Mouse (Mus musculus) urinary bladder, adult 18-20 months (tissue): ENCODE measurements around the gene Hhat.

Experiments
- DNase-seq, 2 experiments: peaks; one replicate each; pipeline ENCODE4 v3.0.0; 2022; ENCODE audit warnings: low spot score in 2 of 2, mixed read lengths in 2 of 2

Gene Hhat

GRCm38 (mm10) chr1:192785046-192785961 lies 14.3 kb upstream of the Hhat start:
- DNase-seq: no peak

GRCm38 (mm10) chr1:192784374-192784773 lies 13.4 kb upstream of the Hhat start:
- DNase-seq: peak in 1 of 2 experiments; percentile 33

- DNase-seq: no peak
Measured at GRCm38 (mm10) chr1:192781256-192781655, 10.2 kb upstream of the Hhat start.

GRCm38 (mm10) chr1:192778869-192779514 lies 8.0 kb upstream of the Hhat start:
- no peak for DNase-seq

- DNase-seq: no peak
Measured at GRCm38 (mm10) chr1:192778206-192778605, 7.2 kb upstream of the Hhat start.

- DNase-seq: no peak
Measured at GRCm38 (mm10) chr1:192770130-192770494, 911 bp downstream of the Hhat start.

- DNase-seq: no peak
Measured at GRCm38 (mm10) chr1:192765531-192765930, 5.5 kb downstream of the Hhat start.

- DNase-seq: no peak
Measured at GRCm38 (mm10) chr1:192764547-192764946, 6.5 kb downstream of the Hhat start.

- no peak for DNase-seq
Measured at GRCm38 (mm10) chr1:192762946-192763933, 7.8 kb downstream of the Hhat start.

GRCm38 (mm10) chr1:192756674-192757073 lies 14.3 kb downstream of the Hhat start:
- no peak for DNase-seq

GRCm38 (mm10) chr1:192755685-192756606 lies 15.1 kb downstream of the Hhat start:
- DNase-seq: no peak

- DNase-seq: no peak
Measured at GRCm38 (mm10) chr1:192755246-192755645, 15.8 kb downstream of the Hhat start.

- DNase-seq: no peak
Measured at GRCm38 (mm10) chr1:192754268-192754667, 16.8 kb downstream of the Hhat start.

GRCm38 (mm10) chr1:192752659-192753601 lies 18.1 kb downstream of the Hhat start:
- no peak for DNase-seq

GRCm38 (mm10) chr1:192750042-192750437 lies 21.0 kb downstream of the Hhat start:
- DNase-seq: no peak

GRCm38 (mm10) chr1:192749270-192750041 lies 21.6 kb downstream of the Hhat start:
- no peak for DNase-seq

GRCm38 (mm10) chr1:192746201-192746600 lies 24.8 kb downstream of the Hhat start:
- DNase-seq: no peak

- DNase-seq: no peak
Measured at GRCm38 (mm10) chr1:192745240-192746101, 25.6 kb downstream of the Hhat start.
